In genomic region chr12:70835004-70835403, GRCm38 (mm10) we compare ENCODE assay signal across 25 mouse cellular contexts. TPM values are rescaled to one million over a fixed set of nuclear protein-coding genes. Genes with fewer than 3 reads are reported as not detected.
DNase-seq lines count a peak whose midpoint lies in the region; ATAC-seq and TF ChIP-seq lines count a peak whose summit lies in the region.
"Had no signal": no experiment of that assay in that cellular context is flagged by ENCODE, and none has a peak within 500 bp of the region (broad histone marks: within the 10 kb centered on the region; RNA-seq: fewer than 3 reads in every experiment).

No protein-coding gene starts in this region.

- H3K4me3 ChIP-seq in gastrocnemius, adult 2 months = no peak overlapping the region
- H3K4me3 ChIP-seq in lung, postnatal 0 days (ENCODE audit: low read depth, low read length) = no peak overlapping the region
- H3K4me3 ChIP-seq in MEL (ENCODE audit: control insufficient read depth in 1 of 2, insufficient read depth in 1 of 2, low read depth in 2 of 2, low read length in 2 of 2) = no peak overlapping the region
- H3K4me3 ChIP-seq: embryonic facial prominence, embryonic 15.5 days; heart, adult 2 months; heart, embryonic 10.5 days; hindbrain, embryonic 10.5 days; hindbrain, embryonic 13.5 days; intestine, embryonic 15.5 days had no signal

- H3K79me2 ChIP-seq in MEL (ENCODE audit: control insufficient read depth, insufficient read depth, low read length, poor library complexity) = no peaks in the 10 kb centered on the region

- peaks cover 8% of the 10 kb centered on the region; the same call in 1 of the 2 replicates for H3K4me1 ChIP-seq in lung, postnatal 0 days (ENCODE audit: insufficient read depth, low read depth, low read length)
- H3K4me1 ChIP-seq in MEL (ENCODE audit: control insufficient read depth in 1 of 2, insufficient read depth in 2 of 2, low read length in 2 of 2) = peaks cover 2 to 4% of the 10 kb centered on the region in 2 experiments
- H3K4me1 ChIP-seq: intestine, embryonic 15.5 days had no signal

- H3K36me3 ChIP-seq in lung, postnatal 0 days (ENCODE audit: insufficient read depth, low read length) = no peaks in the 10 kb centered on the region
- peaks cover 0 to 9% of the 10 kb centered on the region in 2 experiments; a peak in 2 of 4 replicates for H3K36me3 ChIP-seq in MEL (ENCODE audit: control insufficient read depth in 1 of 2, insufficient read depth in 2 of 2, low read length in 2 of 2)
- H3K36me3 ChIP-seq: embryonic facial prominence, embryonic 15.5 days; heart, embryonic 10.5 days; hindbrain, embryonic 10.5 days; hindbrain, embryonic 13.5 days; intestine, embryonic 15.5 days had no signal

- no peaks in the 10 kb centered on the region for H3K27me3 ChIP-seq in lung, postnatal 0 days (replicated peaks; ENCODE audit: insufficient read depth, low read length)
- H3K27me3 ChIP-seq in MEL (ENCODE audit: control insufficient read depth in 1 of 2, insufficient read depth in 2 of 2, low read length in 2 of 2) = no peaks in the 10 kb centered on the region
- H3K27me3 ChIP-seq: embryonic facial prominence, embryonic 15.5 days; hindbrain, embryonic 13.5 days; intestine, embryonic 15.5 days; Patski had no signal

- TF ChIP-seq CTCF in gastrocnemius, adult 2 months (IDR thresholded peaks at IDR 0.05) = no peak
- peak; percentile 5; the same call in 1 of the 2 replicates for TF ChIP-seq CTCF in lung, postnatal 0 days (IDR thresholded peaks at IDR 0.05)
- TF ChIP-seq CTCF in MEL (IDR thresholded peaks at IDR 0.05 in 2 of 3, conservative IDR thresholded peaks at IDR 0.05 in 1 of 3; ENCODE audit: control insufficient read depth in 1 of 3, insufficient read depth in 1 of 3, low read depth in 2 of 3, low read length in 3 of 3, poor library complexity in 1 of 3, severe bottlenecking in 1 of 3) = no peak

- no peak for TF ChIP-seq POLR2A in MEL (IDR thresholded peaks at IDR 0.05; ENCODE audit: control insufficient read depth in 1 of 2, insufficient read depth in 1 of 2, low read depth in 1 of 2, low read length in 2 of 2, poor library complexity in 1 of 2)

- WGBS in lung, postnatal 0 days = 51% methylated on average over 5 of the region's 5 CpGs

- intact Hi-C loops in gastrocnemius, adult 2 months (cut with DNase I) = no loop called here

- no peak overlapping the region for H3K4me2 ChIP-seq in lung, postnatal 0 days (replicated peaks; ENCODE audit: low read depth, low read length)
- H3K4me2 ChIP-seq: embryonic facial prominence, embryonic 15.5 days; hindbrain, embryonic 13.5 days; intestine, embryonic 15.5 days had no signal

- H3K27ac ChIP-seq in gastrocnemius, adult 2 months = peak overlapping the region; percentile 46; the same call in 1 of the 2 replicates
- H3K27ac ChIP-seq in lung, postnatal 0 days (ENCODE audit: low read length) = no peak overlapping the region; the same call in 1 of the 2 replicates
- H3K27ac ChIP-seq in MEL (ENCODE audit: control insufficient read depth, low read depth, low read length) = no peak overlapping the region
- H3K27ac ChIP-seq: embryonic facial prominence, embryonic 15.5 days; heart, adult 2 months; heart, embryonic 10.5 days; hindbrain, embryonic 10.5 days; hindbrain, embryonic 13.5 days; intestine, embryonic 15.5 days had no signal

- peak; percentile 64; the same call in 1 of the 2 replicates for ATAC-seq in lung, postnatal 0 days
- ATAC-seq: CD4-positive, CD25-positive, alpha-beta regulatory T cell, adult 4 months; forebrain, embryonic 14.5 days; forebrain, postnatal 0 days; hindbrain, embryonic 16.5 days; intestine, embryonic 15.5 days; Patski had no signal

- no peak for TF ChIP-seq EP300 in lung, postnatal 0 days (IDR thresholded peaks at IDR 0.05)
- TF ChIP-seq EP300 in MEL (IDR thresholded peaks at IDR 0.05; ENCODE audit: low read depth in 1 of 2, low read length in 2 of 2) = no peak

- DNase-seq in gastrocnemius, adult 2 months = no peak
- DNase-seq in gastrocnemius, adult 8-10 months (ENCODE audit: low spot score in 2 of 2) = no peak
- peak; percentile 51 for DNase-seq in lung, postnatal 0 days (ENCODE audit: low spot score)
- no peak for DNase-seq in lung, postnatal 36 days
- DNase-seq in MEL (ENCODE audit: low read depth, low spot score) = peak; percentile 9
- no peak for DNase-seq in spleen, adult 18-20 months
- DNase-seq: adrenal gland, postnatal 10 days; adrenal gland, postnatal 36 days; cerebellum, adult 9-11 months; cerebellum, postnatal 36 days; embryo, embryonic 11 days; forebrain, postnatal 0 days; gastrocnemius, postnatal 10 days; gastrocnemius, postnatal 36 days; heart, adult 2 months; heart, postnatal 36 days had no signal

- no peak for TF ChIP-seq RAD21 in MEL (IDR thresholded peaks at IDR 0.05; ENCODE audit: low read depth, low read length)

- H3K9ac ChIP-seq in lung, postnatal 0 days (replicated peaks; ENCODE audit: low read depth) = no peak overlapping the region
- H3K9ac ChIP-seq in MEL (ENCODE audit: control insufficient read depth, low read depth, low read length, poor library complexity, severe bottlenecking) = no peak overlapping the region
- H3K9ac ChIP-seq: embryonic facial prominence, embryonic 15.5 days; forebrain, postnatal 0 days; hindbrain, embryonic 13.5 days; intestine, embryonic 15.5 days had no signal

- H3K9me3 ChIP-seq in lung, postnatal 0 days (ENCODE audit: low read length) = no peaks in the 10 kb centered on the region
- no peaks in the 10 kb centered on the region for H3K9me3 ChIP-seq in MEL (replicated peaks; ENCODE audit: insufficient read depth, low read length)
- H3K9me3 ChIP-seq: embryonic facial prominence, embryonic 15.5 days; heart, embryonic 10.5 days; hindbrain, embryonic 10.5 days; hindbrain, embryonic 13.5 days; intestine, embryonic 15.5 days had no signal

TF ChIP-seq in MEL, 35 proteins besides CTCF, POLR2A, EP300 and RAD21:
- TF ChIP-seq TAL1 (IDR thresholded peaks at IDR 0.05; ENCODE audit: low read length) = no peak
- TF ChIP-seq ELF1 (IDR thresholded peaks at IDR 0.05; ENCODE audit: low read depth, low read length) = no peak

RNA-seq across cellular contexts. Expression of gene Frmd6, which starts 9.7 kb away (rescaled TPM):
- 10 to 100 TPM in 1 of 2 experiments, 1 to 10 TPM in 1; 9.8 to 14.2 TPM for total RNA-seq in gastrocnemius, adult 2 months (2021)
- 10 to 100 TPM in 2 of 4 experiments, 1 to 10 TPM in 2; 8.7 to 13.6 (median 11.3) TPM for total RNA-seq in gastrocnemius, adult 8-10 months (2022)
- 25.5 and 27.9 TPM in 2 replicates for polyA plus RNA-seq in lung, postnatal 0 days (2015; fragmentation: Nextera tagmentation; extraction: Ambion mirVana)
- total RNA-seq in MEL (2012; rRNA removed) = 3.6 and 3.7 TPM in 2 replicates
- 1 to 10 TPM in 1 of 2 experiments, not detected in 1; 5.0 TPM for polyA plus RNA-seq in MEL (2012; ENCODE audit: insufficient read depth in 1 of 2, insufficient read length in 2 of 2, low read depth in 1 of 2, low replicate concordance in 2 of 2, missing spikeins in 1 of 2)

Comparison
In these comparisons a context has a peak if more than half of its experiments do, and no peak if none do; other contexts are left out.
1. DNase-seq: peak in lung, postnatal 0 days (single experiment) and MEL (single experiment); none in gastrocnemius, adult 2 months (single experiment), gastrocnemius, adult 8-10 months (0 of 2), lung, postnatal 36 days (single experiment) and spleen, adult 18-20 months (0 of 2).